In genomic region chr15:92231386-92231785, GRCm38 (mm10) we compare ENCODE assay signal across 8 mouse cellular contexts.
A peak's percentile ranks its signal among the peaks of the same experiment; 100 is the strongest.
DNase-seq lines count a peak whose midpoint lies in the region; ATAC-seq and TF ChIP-seq lines count a peak whose summit lies in the region.

No protein-coding gene starts in this region.

- H3K4me2 ChIP-seq in midbrain, postnatal 0 days (ENCODE audit: low read depth, low read length, poor library complexity, severe bottlenecking), result no peak overlapping the region

- TF ChIP-seq CTCF in lung, adult 2 months (IDR thresholded peaks at IDR 0.05; ENCODE audit: insufficient read depth, low read length), result peak; percentile 20; the same call in 1 of the 2 replicates
- peak; percentile 88 for TF ChIP-seq CTCF in midbrain, postnatal 0 days (IDR thresholded peaks at IDR 0.05)

- no peak overlapping the region for H3K4me3 ChIP-seq in lung, adult 2 months (replicated peaks; ENCODE audit: extremely low read depth, low read depth, low read length)
- H3K4me3 ChIP-seq in midbrain, postnatal 0 days (ENCODE audit: low read depth, low read length), result no peak overlapping the region

- 0 out of 2 replicates have a peak, but pooled peaks cover 2% of the 10 kb centered on the region for H3K36me3 ChIP-seq in midbrain, postnatal 0 days (ENCODE audit: insufficient read depth, low read length)

- no peak overlapping the region for H3K9ac ChIP-seq in midbrain, postnatal 0 days (replicated peaks; ENCODE audit: low read length, poor library complexity, severe bottlenecking)

- TF ChIP-seq POLR2A in lung, adult 2 months (IDR thresholded peaks at IDR 0.05; ENCODE audit: borderline replicate concordance, extremely low read depth, low read depth, low read length), result no peak

- DNase-seq in embryo, embryonic 10 days (ENCODE audit: low spot score), result peak; percentile 72
- DNase-seq in embryo, embryonic 9.5 days (ENCODE audit: extremely low spot score), result no peak
- no peak for DNase-seq in lung, adult 2 months
- no peak for DNase-seq in lung, postnatal 25 days (ENCODE audit: low spot score)
- peak; percentile 1 for DNase-seq in c-Kit-positive CD71-positive TER-119-negative erythroid progenitor cells, embryonic 14.5 days (ENCODE audit: low read depth)
- peak; percentile 79 for DNase-seq in midbrain, postnatal 0 days (ENCODE audit: low spot score)
- no peak for DNase-seq in spleen, postnatal 14 days (ENCODE audit: low spot score in 2 of 2)
- DNase-seq in thymus, postnatal 14 days, result no peak

- H3K27ac ChIP-seq in midbrain, postnatal 0 days (ENCODE audit: low read depth, low read length), result no peak overlapping the region

- no peaks in the 10 kb centered on the region for H3K4me1 ChIP-seq in lung, adult 2 months (ENCODE audit: control insufficient read depth, insufficient read depth, low read length)
- no peaks in the 10 kb centered on the region for H3K4me1 ChIP-seq in midbrain, postnatal 0 days (ENCODE audit: insufficient read depth, low read length)

- ATAC-seq in midbrain, postnatal 0 days (ENCODE audit: low FRiP score), result no peak

- WGBS in lung, adult 2 months, result 17% methylated on average over 7 of the region's 7 CpGs
- whole genome bisulfite sequencing in midbrain, postnatal 0 days, result 15% methylated on average over 7 of the region's 7 CpGs

- H3K9me3 ChIP-seq in midbrain, postnatal 0 days (ENCODE audit: low read length), result no peaks in the 10 kb centered on the region

- H3K27me3 ChIP-seq in midbrain, postnatal 0 days (ENCODE audit: insufficient read depth, low read length), result no peaks in the 10 kb centered on the region

Comparison
In these comparisons a context has a peak if more than half of its experiments do, and no peak if none do; other contexts are left out.
1. DNase-seq: peak in embryo, embryonic 10 days (single experiment), c-Kit-positive CD71-positive TER-119-negative erythroid progenitor cells, embryonic 14.5 days (single experiment) and midbrain, postnatal 0 days (single experiment); none in embryo, embryonic 9.5 days (single experiment), lung, adult 2 months (single experiment), lung, postnatal 25 days (single experiment), spleen, postnatal 14 days (0 of 2) and thymus, postnatal 14 days (single experiment).